Mouse (Mus musculus) frontal cortex, postnatal 25 days (tissue): Measurements from ENCODE around the gene Dxo.
A peak's percentile ranks its signal among the peaks of the same experiment; 100 is the strongest.

Source experiments
- DNase-seq, 2 experiments: peaks; one replicate each; pipeline ENCODE4 v3.0.0; 2022; ENCODE audit warnings: low spot score in 2 of 2

The Dxo gene

DNA sequence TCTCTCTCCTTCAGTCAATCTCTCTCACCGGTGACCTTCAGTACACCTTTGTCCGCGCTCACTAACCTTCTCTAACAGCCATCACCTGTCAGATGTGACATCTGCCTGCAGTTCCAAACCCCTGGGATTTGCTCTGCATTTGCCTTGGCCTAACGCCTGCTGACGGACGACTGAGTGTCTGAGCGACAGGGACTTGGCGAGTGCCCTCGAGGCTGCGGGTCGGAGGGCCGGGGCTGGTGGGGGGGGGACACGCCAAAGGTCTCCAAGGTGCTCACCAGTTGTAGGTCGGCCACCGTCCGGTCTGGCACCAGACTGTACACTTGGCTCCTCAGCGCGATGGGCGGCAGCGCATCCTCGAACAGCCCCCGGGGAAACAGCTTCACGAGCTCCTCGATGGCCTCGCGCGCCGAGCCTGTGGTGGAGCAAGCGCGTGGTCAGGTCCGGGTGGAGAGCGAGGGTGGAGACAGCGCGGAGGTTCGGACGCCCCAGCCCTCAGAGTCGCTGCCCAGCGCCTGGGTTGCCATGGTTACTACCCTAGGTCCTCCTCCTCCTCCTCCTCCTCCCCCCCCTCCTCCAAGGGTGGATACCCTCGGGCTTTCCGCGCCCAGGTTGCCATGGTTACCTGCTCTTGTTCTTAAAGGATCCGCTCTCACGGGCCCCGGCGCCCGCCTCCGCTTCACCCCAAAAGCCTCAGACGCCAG is 514 bp upstream of the Dxo start:
- DNase-seq: no peak

DNA sequence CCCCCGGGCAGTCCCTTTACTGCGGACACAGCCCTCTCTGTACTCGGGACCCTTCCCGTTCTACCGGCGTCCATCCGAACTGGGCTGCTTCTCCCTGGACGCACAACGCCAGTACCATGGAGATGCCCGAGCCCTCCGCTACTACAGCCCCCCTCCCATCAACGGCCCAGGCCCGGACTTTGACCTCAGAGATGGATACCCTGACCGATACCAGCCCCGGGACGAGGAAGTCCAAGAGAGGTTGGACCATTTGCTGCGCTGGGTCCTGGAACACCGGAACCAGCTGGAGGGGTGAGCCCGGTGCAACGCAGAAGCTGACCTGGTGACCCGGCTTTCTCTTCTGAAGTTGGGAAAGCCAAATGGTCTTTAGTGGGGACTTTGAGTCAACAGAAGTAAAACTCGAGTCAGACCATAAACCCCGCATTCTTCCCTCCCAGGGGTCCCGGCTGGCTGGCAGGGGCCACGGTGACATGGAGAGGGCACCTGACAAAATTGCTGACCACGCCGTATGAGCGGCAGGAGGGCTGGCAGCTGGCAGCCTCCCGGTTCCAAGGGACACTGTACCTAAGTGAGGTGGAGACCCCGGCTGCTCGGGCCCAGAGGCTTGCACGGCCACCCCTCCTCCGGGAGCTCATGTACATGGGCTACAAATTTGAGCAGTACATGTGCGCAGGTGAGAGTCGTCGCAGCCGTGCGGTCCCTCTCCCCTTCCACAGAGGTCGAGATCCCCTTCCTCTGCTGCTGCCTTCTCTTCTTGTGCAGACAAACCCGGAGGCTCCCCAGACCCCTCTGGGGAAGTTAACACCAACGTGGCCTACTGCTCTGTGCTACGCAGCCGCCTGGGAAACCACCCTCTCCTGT is 875 bp downstream of the Dxo start:
- DNase-seq: no peak

DNA sequence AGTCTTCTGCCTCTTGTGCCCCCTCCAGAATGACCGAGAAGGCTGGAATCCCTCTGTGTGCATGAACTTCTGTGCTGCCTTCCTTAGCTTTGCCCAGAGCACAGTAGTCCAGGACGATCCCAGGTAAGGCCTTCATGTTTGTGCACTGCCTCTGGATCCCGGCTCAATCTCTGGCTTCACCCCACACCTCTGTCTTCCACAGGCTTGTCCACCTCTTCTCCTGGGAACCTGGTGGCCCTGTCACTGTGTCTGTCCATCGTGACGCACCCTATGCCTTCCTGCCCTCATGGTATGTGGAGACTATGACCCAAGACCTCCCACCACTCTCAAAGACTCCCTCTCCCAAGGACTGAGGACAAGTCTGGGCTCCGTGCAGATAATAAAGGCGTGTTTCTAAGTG is 2.0 kb downstream of the Dxo start:
- DNase-seq: no peak

DNA sequence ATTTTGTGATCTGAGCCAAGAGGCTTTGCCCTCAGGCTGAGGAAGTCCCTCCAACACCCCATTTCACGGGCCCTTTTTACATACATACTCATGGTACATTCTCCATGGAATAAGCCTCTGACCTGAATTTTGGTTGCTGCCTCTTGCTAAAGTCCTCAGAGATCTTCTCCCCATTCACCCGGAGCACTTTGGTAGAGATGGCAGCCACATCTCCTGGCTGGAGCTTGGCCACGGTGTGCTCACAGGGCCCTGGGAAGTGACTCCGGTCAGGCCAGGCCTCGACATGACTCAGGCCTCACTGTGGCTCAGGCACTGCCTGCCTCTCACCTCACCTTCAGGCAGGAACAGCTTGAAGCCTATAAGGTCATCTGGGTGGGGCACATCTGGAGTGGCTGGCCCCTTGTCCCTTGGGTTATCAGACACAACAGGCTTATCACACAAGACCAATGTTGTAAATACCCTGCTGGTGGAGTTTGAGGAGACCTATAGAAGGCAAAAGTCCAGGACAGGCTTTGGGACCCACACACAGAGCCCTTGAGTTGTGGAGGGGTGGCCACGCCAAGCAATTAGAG is 4.0 kb downstream of the Dxo start:
- DNase-seq: no peak

DNA sequence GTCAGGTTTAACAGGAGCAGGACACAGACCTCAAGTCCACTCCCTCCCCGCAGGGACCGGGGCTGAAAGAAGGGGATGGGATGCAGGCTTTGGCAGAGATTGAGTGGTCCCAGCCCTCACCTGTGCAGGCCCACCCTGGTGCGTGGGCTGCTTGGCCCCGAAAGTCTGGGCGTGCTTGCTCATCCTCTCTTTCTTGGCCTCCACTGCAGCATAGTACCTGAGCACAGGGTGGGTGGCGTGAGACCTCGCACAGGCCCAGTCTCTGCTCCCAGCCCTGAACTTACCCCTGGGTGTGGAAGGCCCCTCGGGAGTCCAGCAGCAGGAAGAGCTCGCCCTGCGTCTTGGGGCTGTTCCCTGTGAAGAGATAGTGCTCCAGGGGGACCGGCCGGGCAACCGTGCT is 8.1 kb downstream of the Dxo start:
- DNase-seq: no peak

DNA sequence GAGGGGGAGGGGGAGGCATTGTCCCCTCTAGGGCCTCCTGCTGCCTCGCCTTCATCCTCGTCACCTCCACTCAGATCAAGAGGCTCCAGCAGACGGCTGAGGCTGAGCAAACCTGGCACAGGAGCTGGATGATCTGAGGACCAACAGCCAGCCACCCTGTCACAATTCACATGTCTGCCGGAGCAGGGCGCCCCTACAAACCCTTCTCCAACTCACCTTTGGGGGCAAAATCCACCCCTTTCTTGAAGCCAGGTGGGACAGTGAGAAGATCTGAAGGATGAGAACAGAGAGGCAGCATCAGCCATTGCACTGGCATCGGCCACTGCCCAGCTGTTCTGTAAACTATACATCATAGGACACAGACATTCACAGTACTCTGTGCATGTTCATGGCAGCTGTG is 10.4 kb downstream of the Dxo start:
- DNase-seq: no peak

DNA sequence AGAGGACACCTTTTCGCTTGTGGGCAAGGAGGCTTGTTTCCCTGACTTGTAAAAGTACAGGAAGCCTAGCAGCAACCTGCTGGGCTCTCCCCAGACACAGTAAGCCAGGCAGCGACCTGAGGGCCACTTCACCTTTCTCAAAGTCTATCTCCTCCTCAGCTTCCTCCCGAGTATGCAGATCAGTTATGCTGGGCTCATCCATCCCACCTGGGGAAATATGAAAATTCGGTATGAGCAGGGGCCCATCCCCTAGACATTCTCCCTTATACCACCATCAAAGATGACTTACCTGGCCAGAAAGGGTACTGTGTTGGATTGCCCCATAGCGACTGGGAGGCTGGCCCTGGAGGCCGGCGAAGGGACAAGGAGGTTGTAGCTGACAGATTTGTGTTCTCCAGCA is 10.8 kb downstream of the Dxo start:
- DNase-seq: no peak

DNA sequence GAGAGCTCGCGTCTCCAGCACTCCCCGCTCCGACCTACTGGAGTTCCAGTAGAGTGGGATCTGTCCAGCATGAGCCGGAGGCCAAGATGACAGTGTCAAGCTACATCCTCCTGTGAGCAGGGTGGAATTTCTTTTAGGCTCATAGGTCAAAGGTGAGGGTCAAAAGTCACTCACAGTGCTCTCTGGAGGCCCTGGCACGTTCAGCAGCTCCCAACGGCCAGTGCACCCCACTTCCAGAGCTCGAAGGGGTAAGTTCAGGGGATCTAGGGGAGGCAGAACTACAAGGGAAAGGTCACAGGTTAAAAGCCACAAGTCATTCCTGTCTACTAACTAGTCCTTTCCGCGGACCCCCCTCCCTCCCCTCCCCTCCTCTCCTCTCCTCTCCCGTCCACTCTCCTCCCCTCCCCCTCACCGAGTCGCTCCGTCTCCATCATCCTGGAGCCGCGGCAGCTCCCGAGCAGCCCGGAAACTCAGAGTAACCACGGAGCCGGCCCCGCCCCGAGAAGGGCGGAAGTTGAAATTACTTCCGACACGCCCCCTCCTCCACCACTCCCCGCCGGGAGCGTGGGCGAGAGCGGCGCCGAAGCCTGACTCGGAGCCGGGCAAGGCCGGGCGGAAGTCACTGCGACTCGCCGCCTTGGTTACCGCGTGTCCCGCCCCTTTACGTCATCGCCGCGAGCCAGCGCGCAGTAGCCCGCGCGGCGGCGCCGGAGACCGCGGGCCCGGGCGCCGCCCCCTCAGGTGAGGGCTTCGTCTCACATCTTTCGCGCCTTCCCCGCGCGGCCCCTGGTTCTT is 13.1 kb downstream of the Dxo start, which contains the start of the genes Skiv2l and Nelfe:
Gene Skiv2l, minus strand, starts transcription at position 489 of the 795 bp plus-strand sequence.
Gene Nelfe, plus strand, starts transcription at position 670 of the 795 bp plus-strand sequence.
- peak; percentile 94 to 97 for DNase-seq

DNA sequence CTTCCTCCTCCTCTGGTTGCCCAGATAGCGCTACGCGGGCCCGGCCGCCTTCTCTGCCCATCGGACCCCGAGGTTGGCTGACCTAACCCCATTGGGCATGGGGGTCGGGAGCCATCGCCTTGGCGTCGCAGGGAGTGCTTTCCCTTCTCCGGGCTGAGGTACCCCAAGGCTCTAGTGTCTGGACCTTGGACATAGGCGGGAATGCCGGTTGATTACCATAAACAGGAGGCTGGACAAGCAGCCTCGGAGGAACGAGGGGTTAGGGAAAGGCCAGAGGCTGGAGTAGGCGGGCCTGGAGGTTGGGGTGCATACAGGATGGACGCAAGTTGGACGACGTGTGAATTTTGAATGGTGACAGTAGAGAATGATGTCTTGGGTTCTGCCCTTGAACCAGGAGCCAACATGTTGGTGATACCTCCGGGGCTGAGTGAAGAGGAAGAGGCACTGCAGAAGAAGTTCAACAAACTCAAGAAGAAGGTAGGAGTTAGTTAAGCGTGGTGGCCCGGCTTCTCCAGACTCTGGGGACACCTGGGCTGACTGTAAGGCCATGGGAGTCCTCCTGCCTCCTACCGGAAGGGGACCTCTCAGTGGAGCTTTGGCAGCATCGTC is 13.8 kb downstream of the Dxo start:
- DNase-seq: no peak

DNA sequence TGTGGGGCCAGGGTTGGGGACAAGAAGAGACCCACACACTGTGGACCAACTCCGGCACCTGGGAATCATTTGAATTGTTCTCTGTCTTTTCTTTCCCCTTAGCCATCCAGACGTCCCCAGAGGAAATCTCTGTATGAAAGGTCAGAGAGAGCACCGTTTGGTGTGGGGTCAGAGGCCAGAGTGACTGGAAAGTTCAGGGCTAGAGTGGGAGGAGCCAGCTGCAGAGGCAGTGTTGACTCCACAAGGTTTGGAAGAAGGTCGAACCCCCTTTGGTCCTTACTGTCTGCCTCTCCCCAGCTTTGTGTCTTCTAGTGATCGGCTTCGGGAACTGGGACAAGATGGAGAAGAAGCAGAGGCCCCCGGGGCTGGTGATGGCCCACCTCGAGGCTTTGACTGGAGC is 16.7 kb downstream of the Dxo start:
- no peak for DNase-seq

DNA sequence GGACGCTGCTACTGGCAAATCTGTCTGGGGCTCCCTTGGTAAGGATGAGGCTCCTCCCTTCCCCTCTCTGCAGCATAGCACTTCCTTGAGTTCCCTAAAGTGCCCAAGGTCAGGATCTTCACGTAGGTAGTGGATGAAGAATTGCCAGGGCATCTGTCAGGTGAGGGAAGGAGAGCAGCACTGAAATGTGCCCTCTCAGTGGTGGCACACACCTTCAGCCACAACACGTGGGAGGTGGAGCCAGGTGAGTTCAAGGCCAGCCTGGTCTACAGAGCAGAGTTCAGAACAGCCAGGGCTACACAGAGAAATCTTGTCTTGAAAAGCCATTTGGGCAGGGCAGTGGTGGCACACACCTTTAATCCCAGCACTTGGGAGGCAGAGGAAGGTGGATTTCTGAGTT is 17.9 kb downstream of the Dxo start:
- DNase-seq: no peak

DNA sequence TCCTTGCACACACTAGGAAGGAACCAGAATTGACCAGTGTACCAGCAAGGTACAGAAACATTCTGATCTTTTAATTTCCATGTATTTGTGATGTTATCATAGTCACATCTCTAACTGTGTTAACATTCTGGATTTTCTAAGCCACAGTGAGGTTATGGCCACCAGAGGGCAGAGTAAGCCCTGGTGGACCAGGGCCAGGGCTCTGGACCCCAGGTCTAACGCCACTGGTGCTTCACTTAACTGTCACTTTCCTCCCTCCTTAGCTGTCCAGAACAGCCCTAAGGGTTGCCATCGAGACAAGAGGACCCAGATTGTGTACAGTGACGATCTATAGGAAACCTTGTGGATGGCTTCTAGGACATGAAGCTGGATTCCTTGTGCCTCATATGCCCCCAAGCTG is 19.0 kb downstream of the Dxo start:
- no peak for DNase-seq

DNA sequence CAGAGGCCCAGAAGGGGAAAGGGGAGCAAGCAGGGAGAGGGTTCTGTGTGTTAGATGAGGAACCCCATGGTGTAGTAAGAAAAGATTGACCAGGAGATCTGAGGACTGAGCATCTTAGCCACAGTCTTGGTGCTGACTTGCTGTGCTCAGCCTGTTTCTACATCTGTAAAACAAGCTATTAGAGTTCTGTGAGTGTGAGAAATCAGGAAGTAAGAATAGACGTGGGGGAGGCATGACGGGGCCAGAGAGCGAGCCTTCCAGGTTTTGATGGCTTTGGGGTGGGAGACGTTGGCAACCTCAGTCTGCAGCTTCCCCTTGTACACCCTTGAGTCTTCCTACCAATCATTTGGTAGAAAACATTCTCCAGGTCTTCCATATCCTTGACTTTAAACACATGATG is 21.9 kb downstream of the Dxo start:
- DNase-seq: no peak

DNA sequence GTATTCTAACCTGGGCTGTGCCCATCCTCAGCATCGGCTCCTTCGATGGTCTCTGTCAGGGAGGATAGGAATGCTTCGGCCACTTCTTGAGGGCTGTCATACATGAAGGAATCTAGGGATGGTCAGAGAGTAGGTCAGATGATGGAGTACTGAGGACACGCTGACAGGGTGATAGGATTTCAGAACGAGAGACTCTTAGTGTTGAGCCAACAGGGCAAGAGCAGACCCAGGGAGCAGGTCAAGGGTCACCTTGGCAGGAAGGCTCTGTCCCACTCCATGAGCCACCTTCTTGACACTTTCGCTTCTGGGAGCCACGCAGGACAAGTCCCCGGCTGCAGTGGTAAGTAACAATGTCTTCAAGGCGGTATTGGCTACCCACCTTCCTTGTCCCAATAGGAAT is 23.7 kb downstream of the Dxo start:
- DNase-seq: no peak

DNA sequence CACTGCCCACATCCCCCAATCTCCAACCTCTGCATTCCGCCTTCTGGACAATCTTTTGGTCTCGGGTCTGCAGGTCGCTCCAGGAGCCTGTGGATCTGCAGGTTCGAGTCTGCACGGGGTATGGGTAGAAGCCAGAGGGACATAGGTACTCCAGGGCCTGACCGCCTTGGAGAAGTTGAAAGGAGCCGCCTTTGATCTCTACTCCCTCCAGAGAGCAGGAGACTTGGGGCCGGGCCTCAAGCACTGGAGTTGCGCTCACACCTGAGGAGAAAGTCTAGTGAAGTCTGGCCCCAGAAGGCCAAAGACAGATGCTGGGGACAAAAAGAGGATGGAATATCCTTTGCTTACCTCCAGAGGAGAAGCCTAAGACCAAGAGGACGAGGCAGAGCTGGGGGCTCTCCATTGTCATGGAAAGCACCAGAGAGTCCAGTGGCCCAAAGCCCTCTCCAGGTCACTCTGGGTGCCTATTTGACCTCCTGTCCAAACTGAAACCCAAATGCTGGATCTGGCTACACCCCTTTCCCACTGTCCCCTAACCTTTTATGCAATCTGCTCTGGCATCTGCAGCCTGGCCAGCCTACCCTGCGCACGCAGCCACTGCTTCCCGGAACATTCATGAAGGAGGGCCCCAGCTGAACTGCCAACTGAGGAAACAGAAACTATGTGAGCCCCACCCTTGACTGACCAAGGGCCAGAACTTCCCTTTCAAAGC is 25.0 kb downstream of the Dxo start:
- DNase-seq: no peak

DNA sequence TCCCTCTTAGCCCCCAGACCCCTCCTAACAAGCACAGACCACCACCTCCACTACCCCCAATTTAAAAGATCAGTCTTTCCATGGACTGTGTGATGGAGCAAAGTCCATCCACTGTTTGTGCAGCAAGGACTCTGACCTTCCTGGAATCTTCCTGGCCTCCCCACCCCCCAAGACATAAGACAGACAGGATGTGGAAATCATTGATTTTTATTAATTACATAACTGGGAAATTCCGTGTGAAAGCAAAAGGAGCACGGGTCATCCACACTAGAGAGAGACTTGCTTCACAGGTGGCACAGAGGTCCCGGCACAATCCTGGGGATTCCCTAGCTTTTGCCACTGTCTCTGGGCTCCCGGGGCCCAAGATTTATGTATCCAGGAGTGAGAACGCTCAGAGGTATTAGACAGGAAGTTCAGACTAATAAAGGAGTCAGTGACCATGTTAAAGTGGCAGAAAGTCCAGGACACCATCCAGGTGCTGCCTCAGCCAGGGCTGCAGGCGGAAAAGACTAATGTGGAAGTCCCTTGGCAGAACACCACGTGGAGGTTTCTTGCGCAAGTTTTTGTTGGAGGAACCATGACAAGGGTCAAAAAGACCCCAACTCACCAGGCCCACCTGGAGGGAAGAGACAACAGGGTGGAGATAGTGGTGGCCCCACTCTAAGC is 25.7 kb downstream of the Dxo start, which contains the start of gene Cfb:
Gene Cfb, minus strand, starts transcription at position 103 of the 666 bp plus-strand sequence.
- no peak for DNase-seq

DNA sequence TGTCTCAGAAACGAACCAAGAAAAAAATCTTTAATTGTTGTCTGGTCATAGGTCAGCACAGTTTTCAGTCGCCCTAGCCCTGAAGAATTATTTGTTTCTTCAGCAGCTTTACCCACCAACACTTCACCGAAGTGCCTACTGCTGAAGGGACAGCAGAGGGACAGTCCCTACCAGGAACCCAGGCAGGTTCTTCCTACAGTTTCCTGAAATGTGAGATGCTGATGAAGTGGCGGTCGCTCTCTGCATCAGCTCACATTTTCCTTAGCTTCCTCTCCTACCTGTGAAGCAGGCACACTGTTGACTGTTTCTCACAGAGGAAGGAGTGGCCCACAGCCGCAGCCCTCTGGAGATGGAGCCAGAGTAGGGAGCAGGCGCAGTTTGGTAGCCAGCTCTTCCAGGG is 29.2 kb downstream of the Dxo start:
- DNase-seq: no peak

DNA sequence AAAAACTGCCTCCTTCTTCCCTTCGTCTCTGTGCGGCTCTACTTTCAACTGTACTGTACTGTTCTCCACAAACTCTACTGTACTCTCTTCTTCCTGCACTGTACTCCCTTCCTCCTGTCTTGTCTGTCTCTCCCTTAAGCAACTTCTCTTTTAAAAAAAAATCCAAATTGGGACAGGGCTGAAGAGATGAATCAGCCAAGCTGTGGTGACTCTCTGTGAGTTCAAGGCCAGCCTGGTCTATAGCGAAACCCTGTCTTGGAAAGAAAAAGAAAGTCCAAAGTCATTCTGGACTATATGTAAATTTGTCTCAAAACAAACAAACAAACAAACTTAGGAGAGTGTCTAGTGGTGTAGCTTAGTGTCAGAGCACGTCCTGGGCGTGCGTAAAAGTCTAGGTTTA is 37.5 kb downstream of the Dxo start:
- DNase-seq: no peak

DNA sequence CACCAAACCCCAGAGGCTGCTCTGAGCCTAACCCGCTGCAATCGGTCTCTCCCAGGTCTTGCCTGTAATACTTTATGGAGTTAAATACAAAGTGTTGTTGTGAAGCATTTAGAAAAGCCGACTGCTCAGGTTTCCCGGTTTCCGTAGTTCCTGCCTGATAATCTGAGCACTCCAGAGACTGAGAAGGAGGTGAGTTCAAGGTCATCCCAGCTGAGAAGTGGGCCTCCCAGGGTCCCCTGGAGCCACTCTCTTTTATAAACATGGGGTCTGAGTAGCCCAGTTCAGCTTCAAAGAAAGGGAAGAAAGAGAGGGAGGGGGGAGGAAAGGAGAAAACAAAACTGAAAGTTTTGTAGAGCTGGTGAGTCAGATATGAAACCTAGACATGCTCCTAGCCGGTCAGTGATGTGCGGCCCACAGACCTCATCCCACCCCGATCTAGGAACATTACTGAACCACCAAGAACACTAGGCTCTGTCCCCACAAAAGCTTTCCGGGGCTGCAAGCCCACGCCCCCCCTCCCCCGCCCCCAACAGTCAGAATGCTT is 42.6 kb downstream of the Dxo start, which contains the start of gene Zbtb12:
Gene Zbtb12, plus strand, starts transcription at position 148 of the 544 bp plus-strand sequence.
- DNase-seq: no peak

DNA sequence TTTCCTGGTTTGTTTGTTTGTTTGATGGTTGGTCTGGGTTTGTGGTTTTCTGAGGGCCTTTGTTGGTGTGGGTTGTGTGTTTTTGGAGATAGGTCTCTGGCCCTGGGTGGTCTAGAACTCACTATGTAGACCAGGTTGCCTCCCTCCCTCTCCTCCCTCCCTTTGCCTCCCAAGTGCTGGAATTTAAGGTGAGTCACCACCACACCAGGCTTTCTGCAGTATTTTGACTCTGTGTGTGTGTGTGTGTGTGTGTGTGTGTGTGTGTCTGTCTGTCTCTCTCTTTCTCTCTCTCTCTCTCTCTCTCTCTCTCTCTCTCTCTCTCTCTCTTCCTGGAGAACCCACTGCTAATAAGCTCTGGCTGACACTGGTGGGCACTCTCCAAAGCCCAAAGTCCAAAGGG is 44.3 kb downstream of the Dxo start:
- no peak for DNase-seq
